Mouse (Mus musculus): ENCODE measurements around the gene Serinc2.

GRCm38 (mm10) chr4:130215392-130215791 lies 63.6 kb downstream of the Serinc2 start:
- TF ChIP-seq TAL1 (IDR thresholded peaks at IDR 0.05; ENCODE audit: low read length) (no peak), GATA1 (IDR thresholded peaks at IDR 0.05; ENCODE audit: low read length) (no peak)
